Mouse (Mus musculus) embryonic fibroblast, embryonic 13.5 days (primary cell): ENCODE data around the gene Lif. TPM values are rescaled to one million over a fixed set of nuclear protein-coding genes. Genes with fewer than 3 reads are reported as not detected.
A peak's percentile ranks its signal among the peaks of the same experiment; 100 is the strongest.

Source experiments
- H3K27ac ChIP-seq: 2 replicates; pipeline ENCODE4 v1.5.1; 2012; ENCODE audit warnings: low read length, control low read depth, inconsistent platforms; ENCODE audit not compliant: insufficient read depth
- H3K4me1 ChIP-seq: 2 replicates; pipeline ENCODE4 v1.6.1; 2011; ENCODE audit warnings: low read length; ENCODE audit not compliant: control insufficient read depth, insufficient read depth
- H3K4me3 ChIP-seq: 2 replicates; pipeline ENCODE4 v1.5.1; 2011; ENCODE audit warnings: mild to moderate bottlenecking, control low read depth, low read length; ENCODE audit not compliant: insufficient read depth
- CTCF ChIP-seq: IDR thresholded peaks from 2 replicates; pipeline ENCODE4 v1.5.1; 2011; ENCODE audit warnings: mild to moderate bottlenecking, control low read depth, low read length, moderate library complexity, borderline replicate concordance; ENCODE audit not compliant: insufficient read depth
- POLR2A ChIP-seq: IDR thresholded peaks from 2 replicates; pipeline ENCODE4 v1.6.1; 2011; ENCODE audit warnings: low read depth, mild to moderate bottlenecking, control low read depth, low read length, moderate library complexity
- polyA plus RNA-seq: library from polyadenylated mRNA; stranded (reverse); fragments of >200 nt; gene quantifications from 2 replicates; pipeline ENCODE4 v1.2.4, GENCODE M21; 2011; ENCODE audit warnings: low read depth; ENCODE audit not compliant: missing spikeins, insufficient read length

Lif gene
- polyA plus RNA-seq, 1 experiment = 17.0 TPM

DNA sequence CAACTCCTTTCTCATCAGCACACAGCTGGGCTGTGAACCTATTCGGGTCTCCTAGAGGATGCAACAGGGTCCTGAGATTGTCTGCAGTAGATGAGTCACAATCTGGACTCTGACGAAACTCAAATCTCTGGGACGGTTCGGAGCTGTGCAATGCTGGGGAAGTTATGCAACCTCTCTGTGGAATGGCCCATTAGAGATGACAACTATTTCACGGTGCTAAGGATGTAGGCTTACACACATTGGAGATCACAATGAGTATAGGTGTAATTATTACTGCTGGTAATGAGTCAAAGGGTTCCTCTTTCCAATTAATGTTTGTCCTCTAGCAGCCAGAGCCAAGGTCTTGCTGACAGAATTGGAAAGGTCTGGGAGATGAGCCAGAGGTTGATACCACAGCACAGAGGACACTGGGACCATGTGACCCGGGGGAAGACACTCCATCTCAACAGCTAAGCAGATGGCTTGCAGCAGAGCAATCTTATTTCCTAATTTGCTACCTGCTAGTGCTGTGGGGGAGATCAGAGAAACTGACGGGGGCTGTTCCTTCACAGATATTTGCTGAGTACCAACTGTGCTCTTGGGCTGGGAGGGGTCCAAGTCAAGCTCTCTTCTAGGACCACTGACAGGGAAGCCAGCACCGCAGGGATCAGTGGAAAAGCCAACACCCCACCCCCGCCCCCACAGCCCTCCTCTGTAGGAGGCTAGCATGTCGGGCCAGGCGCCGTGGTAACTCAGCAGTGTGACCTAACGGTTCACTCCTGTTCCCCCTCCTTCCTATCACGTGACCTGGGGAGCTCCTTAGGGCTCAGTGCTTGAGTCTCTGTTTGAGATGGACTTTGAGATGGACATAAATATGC lies 37.4 kb downstream of the Lif start:
- no peak for TF ChIP-seq POLR2A
- no peak for TF ChIP-seq CTCF
- H3K27ac ChIP-seq = 0 out of 2 replicates have a peak overlapping the region, but pooled peaks have one; percentile 3
- peaks cover 23% of the 10 kb centered on the region for H3K4me1 ChIP-seq
- no peak overlapping the region for H3K4me3 ChIP-seq

DNA sequence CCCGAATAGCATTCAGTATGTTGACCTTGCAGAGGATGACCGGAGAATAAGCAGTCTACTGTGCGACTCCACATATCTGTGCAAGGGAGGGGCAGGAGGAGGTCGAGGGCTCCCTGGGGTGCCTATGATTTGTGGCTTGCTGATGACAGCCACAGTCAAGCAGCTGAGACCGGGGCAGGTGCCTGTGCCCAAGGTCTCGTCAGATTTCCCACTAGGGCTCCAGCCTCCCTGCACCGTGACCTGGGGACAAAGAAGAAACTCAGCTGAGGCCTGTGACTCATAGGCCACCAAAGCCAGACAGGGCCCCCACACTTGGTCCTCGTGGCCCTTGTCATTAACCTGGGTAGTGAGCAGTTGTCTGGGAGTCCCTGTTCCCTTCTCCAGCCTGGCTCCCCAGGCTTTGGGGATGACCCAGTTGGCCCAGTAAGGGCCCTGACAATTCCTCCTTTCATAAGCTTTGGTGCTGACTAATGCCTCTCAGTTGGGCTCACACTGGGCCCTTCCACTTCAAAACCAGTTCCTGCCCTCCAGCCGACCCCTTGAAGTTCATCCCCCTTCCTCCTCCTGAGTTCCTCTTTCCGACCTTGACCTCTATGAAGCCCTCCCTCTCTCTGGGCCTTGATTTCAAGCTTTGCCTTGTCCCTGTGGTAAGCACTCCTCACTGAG lies 39.4 kb downstream of the Lif start:
- Histone ChIP-seq H3K27ac (peak overlapping the region; percentile 16; the same call in 1 of the 2 replicates), H3K4me1 (peaks cover 31% of the 10 kb centered on the region), H3K4me3 (no peak overlapping the region)
- TF ChIP-seq POLR2A = no peak

DNA sequence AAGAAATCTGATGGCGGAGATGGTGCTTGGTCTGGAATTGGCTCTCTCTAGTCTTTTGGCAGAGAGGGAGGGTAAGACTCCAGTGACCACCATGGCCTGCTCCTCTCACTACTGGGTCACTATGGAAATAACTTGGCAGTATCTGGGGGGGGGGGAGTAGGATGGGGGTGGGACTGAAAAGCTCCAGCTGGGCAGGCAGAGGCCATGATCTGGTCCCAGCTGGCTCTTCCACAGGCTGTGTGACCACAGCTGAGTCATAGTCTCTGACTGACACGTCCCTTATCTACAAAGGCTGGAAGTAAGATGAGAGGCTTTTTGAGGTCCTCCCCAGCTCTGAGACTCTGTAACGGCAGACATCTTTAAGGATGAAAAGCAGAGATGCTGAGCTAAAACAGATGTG lies 40.4 kb downstream of the Lif start:
- no peak overlapping the region for H3K27ac ChIP-seq
- no peak overlapping the region for H3K4me3 ChIP-seq
- TF ChIP-seq POLR2A (no peak), CTCF (no peak)

DNA sequence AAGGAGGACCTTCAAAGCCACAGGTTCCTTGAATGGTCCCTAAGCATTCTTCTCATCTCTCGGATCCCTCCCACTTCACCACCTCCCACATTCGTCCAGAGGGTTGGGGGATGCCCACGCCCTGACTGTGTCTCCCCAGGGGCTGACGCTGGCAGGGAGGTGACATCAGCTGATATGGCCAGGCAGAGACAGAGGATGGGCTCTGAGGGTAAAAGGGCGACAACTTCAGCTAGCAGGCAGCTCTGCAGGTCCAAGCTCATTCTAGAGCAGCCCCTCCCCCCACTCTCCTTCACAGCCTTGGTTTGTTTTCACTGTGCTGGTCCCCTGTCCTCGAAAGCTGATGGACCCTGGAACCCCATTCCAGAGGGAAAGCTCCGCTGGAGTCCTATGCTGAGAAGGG lies 41.3 kb downstream of the Lif start:
- Histone ChIP-seq H3K4me1 (peaks cover 39% of the 10 kb centered on the region), H3K4me3 (no peak overlapping the region), H3K27ac (peak overlapping the region; percentile 80)
- TF ChIP-seq CTCF (no peak), POLR2A (no peak)

More for the DNA sequence above, 40.4 kb downstream of the Lif start:
- peaks cover 35% of the 10 kb centered on the region for H3K4me1 ChIP-seq

DNA sequence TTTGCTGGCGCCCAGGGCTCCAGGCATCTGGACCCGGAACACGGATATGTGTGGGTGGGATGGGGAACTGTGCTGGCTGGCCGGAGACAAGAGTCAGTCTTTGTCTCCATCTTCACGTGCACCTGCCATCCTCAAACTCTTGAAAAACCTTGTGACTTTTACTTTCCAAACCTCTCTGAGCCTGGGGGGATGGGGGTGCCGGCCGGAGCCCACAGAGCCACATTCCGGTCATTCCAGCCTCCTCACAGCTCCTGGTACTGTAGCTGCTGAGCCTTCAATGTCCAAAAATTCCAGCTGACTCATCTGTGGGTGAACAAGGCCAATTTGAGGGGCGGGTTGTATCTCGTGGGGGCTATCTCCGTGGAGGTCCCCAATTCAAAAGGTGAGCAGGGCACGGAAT lies 41.8 kb downstream of the Lif start:
- Histone ChIP-seq H3K27ac (peak overlapping the region; percentile 80), H3K4me1 (peaks cover 39% of the 10 kb centered on the region), H3K4me3 (no peak overlapping the region)
- TF ChIP-seq CTCF (no peak), POLR2A (no peak)

DNA sequence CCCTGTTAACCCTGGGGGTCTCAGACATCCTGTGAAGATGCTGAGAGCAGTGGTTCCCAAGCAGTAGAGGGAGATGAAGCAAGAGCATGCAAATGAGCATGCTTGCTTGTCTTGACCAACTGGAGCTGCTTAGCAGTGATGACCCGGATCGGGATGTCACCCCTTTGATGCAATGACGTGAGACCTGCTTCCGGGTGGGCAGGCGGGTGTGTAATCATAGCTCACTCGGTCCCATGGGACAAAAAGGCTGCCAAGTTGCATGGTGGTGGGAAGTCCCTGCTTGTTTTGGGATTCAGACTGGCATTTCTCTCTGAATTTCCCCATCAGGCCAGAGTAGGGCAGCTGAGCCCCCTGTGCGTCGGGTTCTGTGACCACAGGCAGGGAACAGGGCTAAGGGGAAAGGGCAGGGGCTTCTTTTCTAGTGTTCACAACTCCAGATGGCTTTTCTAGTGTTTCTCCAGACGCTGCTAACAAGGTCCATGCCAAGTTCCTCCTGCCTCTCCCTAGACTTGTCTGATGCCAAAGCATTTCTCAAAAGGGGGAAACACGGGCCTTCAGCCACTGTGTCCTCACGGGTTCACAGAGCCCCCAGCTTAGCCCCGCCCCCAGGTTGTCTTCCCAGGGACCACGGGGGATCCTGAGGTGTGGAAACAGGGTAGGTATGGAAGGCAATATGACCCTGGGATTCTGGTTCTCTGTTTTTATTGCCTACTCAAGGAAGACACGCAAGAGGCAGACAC lies 42.5 kb downstream of the Lif start:
- H3K4me3 ChIP-seq = no peak overlapping the region
- H3K27ac ChIP-seq = peak overlapping the region; percentile 80
- TF ChIP-seq CTCF = no peak
- TF ChIP-seq POLR2A = no peak
- peaks cover 36% of the 10 kb centered on the region for H3K4me1 ChIP-seq

DNA sequence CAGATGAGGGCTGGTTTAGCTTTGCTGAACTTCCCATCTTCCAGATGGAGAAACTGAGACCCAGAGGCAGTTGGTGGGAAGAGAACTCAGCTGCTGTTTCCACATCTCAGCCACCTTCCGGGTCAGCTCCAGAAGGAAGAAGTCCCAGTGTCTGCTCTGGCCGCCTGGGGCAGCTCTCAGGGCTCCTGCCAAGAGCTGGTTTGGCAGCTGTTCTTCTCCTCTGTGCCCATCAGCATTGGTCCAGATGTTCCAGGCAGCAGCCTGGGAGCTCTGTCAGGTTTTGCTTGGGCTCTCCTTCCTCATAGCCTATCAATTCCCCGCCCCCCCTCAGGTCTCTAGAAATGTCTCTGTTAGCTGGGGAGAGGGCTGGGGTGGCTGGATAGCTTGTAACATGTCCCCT lies 43.3 kb downstream of the Lif start:
- TF ChIP-seq CTCF (no peak), POLR2A (no peak)
- H3K27ac ChIP-seq = no peak overlapping the region
- peaks cover 31% of the 10 kb centered on the region for H3K4me1 ChIP-seq

DNA sequence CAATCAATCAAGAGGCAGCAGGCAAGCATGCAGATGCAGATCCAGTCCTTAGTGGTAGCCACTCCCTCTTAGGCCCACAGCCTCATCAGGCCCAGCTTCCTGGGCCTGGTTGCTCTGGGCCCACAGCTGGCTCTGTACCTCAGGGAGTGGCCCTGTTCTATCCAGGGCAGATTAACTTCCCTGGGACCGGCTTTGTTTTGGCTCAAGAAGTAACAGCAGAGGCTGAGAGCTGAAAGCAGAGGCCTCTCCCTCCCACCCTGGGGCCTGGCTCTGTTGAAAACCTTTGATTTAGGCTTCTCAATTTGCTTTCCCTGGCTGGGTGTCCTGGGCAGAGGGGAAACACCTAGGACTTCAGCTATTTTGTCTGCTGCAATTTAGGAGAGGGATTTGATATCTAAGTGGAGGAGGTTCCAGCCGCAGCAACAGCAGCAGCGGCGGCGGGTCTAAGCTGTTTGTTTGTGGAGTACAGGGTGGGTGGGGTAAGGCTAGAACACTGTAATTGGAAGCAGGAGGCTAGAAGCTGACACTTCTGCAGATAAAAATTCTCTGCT lies 45.1 kb downstream of the Lif start:
- TF ChIP-seq POLR2A (no peak), CTCF (no peak)
- Histone ChIP-seq H3K27ac (peak overlapping the region; percentile 92), H3K4me3 (no peak overlapping the region), H3K4me1 (peaks cover 30% of the 10 kb centered on the region)

More for the DNA sequence above, 43.3 kb downstream of the Lif start:
- H3K4me3 ChIP-seq = no peak overlapping the region

DNA sequence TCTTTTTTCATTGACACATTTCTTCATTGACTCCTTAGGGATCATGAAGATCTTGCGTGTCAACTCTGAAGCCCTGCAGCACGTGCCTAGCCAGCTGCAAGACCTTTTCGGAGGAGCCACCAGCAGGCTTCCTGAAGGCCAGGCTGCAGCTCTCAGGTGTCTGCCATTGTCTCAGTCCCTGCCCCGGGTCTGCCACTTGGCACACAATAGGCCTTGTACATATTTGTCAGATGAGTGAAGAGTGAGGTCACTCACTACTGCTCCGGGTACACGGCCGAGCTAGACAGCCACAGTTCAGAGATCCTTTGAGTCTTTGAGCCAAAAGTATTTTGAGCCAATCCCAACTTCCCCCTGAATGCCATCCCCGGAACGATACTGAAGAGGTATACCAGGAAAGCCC lies 45.7 kb downstream of the Lif start:
- TF ChIP-seq CTCF (no peak), POLR2A (no peak)
- peak overlapping the region; percentile 92 for H3K27ac ChIP-seq
- H3K4me3 ChIP-seq = no peak overlapping the region
- H3K4me1 ChIP-seq = peaks cover 28% of the 10 kb centered on the region

DNA sequence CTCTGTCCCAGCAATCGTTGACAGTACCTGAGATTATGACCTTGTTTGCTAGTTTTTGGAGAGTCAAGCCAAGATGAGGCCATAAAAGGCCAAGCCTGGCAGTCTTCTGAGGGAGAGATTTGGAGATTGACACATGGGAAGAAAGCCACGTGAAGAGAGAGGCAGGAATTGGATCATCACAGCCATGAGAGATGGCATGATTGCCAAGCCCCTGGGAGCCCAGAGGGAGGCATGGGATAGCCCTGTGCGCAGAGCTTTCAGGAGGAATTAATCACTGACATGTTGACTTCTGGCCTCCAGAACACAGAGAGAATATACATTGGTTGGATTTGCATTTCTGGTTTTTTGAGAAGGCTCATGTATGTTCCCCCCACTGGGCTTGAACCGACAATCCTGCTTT lies 46.8 kb downstream of the Lif start:
- H3K4me1 ChIP-seq = peaks cover 23% of the 10 kb centered on the region
- H3K27ac ChIP-seq = no peak overlapping the region
- H3K4me3 ChIP-seq = no peak overlapping the region
- TF ChIP-seq POLR2A (no peak), CTCF (no peak)
